Mouse (Mus musculus) cerebellum, adult 9-11 months (tissue): ENCODE data around the gene Olfr456.
"Not testable (repeated sequence)": the region's sequence is repeated elsewhere in the genome, so short reads cannot be mapped to it uniquely, and the experiment has no call there.

Experiments used
- DNase-seq: peaks from one replicate; pipeline ENCODE4 v3.0.0; 2022

The Olfr456 gene

GRCm38 (mm10) chr6:42487114-42487513, at the start of gene Olfr456:
TSS of gene Olfr456 (minus strand) at chr6:42487214.
- no peak for DNase-seq

GRCm38 (mm10) chr6:42513461-42513860, 26.4 kb upstream of the Olfr456 start:
- DNase-seq, result no peak

GRCm38 (mm10) chr6:42509311-42509710, 22.3 kb upstream of the Olfr456 start:
- no peak for DNase-seq

- no peak for DNase-seq
Observed at GRCm38 (mm10) chr6:42503478-42503877, 16.5 kb upstream of the Olfr456 start.

- DNase-seq, result no peak
Observed at GRCm38 (mm10) chr6:42489731-42490130, 2.7 kb upstream of the Olfr456 start.

GRCm38 (mm10) chr6:42484633-42485032, 2.4 kb downstream of the Olfr456 start:
- no peak for DNase-seq

GRCm38 (mm10) chr6:42476235-42476634, 10.8 kb downstream of the Olfr456 start, which contains the start of gene Olfr457:
TSS of gene Olfr457 (minus strand) at chr6:42476335.
- DNase-seq, result no peak

GRCm38 (mm10) chr6:42471298-42471697, 15.7 kb downstream of the Olfr456 start:
- DNase-seq, result not testable (repeated sequence)

- DNase-seq, result no peak
Observed at GRCm38 (mm10) chr6:42470542-42470941, 16.5 kb downstream of the Olfr456 start.

- no peak for DNase-seq
Observed at GRCm38 (mm10) chr6:42465096-42465495, 21.9 kb downstream of the Olfr456 start, which contains the start of gene Olfr458. TSS of gene Olfr458 (minus strand) at chr6:42465196.

- DNase-seq, result no peak
Observed at GRCm38 (mm10) chr6:42447381-42447780, 39.6 kb downstream of the Olfr456 start.

GRCm38 (mm10) chr6:42444491-42444890, 42.5 kb downstream of the Olfr456 start:
- no peak for DNase-seq

GRCm38 (mm10) chr6:42441395-42441794, 45.6 kb downstream of the Olfr456 start:
- DNase-seq, result no peak
